Mouse (Mus musculus) cerebellum, adult 2 months (tissue): ENCODE measurements at regions not wholly inside any gene's neighbourhood (a gene's known extent, or its start where the extent isn't known, plus 50 kb on each side); places are given as distances from the start of the nearest gene placed in this dataset.

Experiments
- CTCF ChIP-seq: fragments of 200-500 bp; IDR thresholded peaks from 2 replicates; pipeline ENCODE4 v1.5.1; 2011; ENCODE audit warnings: low read depth, mild to moderate bottlenecking, control low read depth, low read length, moderate library complexity, borderline replicate concordance; ENCODE audit not compliant: insufficient read depth
- POLR2A ChIP-seq: fragments of 200-500 bp; IDR thresholded peaks from 2 replicates; pipeline ENCODE4 v1.6.1; 2011; ENCODE audit warnings: low read length, control low read depth, borderline replicate concordance; ENCODE audit not compliant: insufficient read depth

DNA sequence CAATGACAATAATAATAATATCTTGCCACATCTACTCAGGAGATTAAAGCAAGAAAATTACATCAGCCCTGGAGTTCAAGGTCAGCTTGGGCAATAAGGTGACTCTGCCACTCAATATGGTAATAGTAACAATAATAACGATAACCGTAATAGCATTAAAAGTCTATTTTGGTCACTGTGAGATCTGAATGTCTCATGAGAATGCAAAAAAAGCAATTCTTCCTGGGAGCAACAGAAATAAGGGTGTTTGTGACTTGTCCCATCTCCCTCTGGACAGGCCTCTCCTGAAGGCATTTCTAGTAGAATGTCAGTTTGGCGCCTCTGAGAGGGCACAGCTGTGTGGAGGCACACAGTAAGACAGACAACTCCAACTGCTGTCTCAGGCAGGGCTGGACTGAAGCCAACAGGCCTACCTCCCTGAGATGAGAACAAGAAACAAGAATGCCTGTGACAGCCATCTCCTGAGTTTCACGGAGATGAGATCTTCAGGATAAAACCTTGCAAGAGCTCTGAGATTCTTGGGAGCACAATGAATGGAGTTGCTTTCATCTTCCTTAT, 109.8 kb upstream of the Nebl start:
- TF ChIP-seq POLR2A (no peak), CTCF (no peak)
